Mouse (Mus musculus) kidney, postnatal 14 days (tissue): Measurements from ENCODE around the gene Pex6.
A peak's percentile ranks its signal among the peaks of the same experiment; 100 is the strongest.

Experiments
- DNase-seq: peaks from one replicate; pipeline ENCODE4 v3.0.0; 2022; ENCODE audit warnings: mixed read lengths

The Pex6 gene

GRCm38 (mm10) chr17:46710959-46711597 is at the start of gene Pex6:
TSS of gene Pex6 (plus strand) at chr17:46711463.
- peak; percentile 96 for DNase-seq

DNA sequence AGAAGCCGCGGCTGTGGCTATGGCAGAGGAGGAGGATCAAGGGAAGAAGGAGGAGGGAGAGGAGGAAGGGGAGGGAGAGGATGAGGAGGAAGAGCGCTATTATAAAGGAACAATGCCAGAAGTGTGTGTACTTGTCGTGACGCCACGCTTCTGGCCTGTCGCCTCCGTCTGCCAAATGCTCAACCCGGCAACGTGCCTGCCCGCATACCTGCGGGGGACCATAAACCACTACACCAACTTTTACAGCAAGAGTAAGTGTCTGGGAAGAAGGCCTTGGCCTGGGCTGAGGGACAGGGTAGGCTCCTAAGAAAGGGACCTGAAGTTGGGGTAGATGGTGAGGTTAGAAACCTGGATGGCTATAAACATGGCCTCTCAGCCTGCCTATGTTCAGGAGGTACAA is 49.3 kb upstream of the Pex6 start:
- no peak for DNase-seq

- peak; percentile 47 for DNase-seq
Observed at GRCm38 (mm10) chr17:46662730-46663129, 48.5 kb upstream of the Pex6 start.

DNA sequence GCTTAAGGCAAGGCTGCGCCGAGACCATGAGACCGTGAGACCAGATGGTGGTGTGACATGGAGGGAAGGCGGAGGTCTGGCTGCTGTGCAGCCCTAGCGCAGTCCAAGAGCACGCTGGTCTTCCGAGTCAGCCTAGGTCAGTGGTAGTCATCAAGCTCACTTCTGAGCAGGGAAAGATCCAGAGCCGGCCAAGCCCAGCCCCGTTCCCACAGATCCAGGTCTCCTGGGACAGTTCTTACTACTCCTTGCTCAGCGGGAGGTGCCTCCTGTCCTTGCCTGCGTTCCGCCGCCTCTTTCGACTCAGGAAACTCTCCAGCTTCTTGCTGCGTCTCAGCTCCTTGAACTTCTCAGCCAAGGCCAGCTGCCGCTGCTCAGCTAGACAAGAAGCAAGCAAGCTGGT is 43.6 kb upstream of the Pex6 start:
- DNase-seq = peak; percentile 28

- no peak for DNase-seq
Observed at GRCm38 (mm10) chr17:46669911-46670310, 41.4 kb upstream of the Pex6 start.

GRCm38 (mm10) chr17:46673850-46674529 is 37.3 kb upstream of the Pex6 start, which contains the start of gene Rrp36:
TSS of gene Rrp36 (minus strand) at chr17:46674352.
- DNase-seq = peak; percentile 94

DNA sequence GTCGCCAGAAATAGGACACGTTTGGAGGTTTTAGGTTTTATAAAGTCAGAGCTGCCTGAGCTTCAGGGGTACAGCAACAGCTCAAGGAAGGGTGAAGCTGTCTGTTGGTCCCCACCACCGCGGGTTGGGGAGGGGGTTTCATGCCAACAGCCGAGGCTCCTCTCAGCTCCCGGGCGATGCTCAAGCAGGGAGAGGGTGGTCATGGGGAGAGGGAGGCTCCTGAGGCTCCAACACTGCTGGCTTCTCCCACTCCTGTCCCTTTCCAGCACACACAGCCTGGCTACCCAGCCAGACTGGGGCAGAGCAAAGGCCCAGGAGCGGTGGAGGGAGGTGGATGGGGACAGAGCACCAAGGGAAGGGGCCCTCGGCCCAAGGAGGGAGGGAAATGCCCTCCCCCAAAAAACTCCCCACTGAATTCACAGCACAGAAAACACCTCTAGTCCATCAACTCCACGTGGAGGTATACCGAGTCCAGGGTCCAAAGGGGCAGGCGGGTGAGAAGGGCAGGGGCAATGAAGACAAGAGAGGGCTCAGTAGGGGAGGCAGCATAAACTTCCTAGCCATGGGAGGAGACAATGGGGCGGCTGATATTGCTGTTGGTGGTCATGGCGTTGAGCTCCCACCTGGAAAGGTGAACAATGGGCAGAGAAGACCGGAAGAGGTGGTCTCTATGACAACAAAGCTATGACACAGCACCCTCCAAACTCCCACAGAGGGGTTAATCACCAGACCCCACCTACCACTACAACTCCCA is 36.6 kb upstream of the Pex6 start:
- DNase-seq = no peak

DNA sequence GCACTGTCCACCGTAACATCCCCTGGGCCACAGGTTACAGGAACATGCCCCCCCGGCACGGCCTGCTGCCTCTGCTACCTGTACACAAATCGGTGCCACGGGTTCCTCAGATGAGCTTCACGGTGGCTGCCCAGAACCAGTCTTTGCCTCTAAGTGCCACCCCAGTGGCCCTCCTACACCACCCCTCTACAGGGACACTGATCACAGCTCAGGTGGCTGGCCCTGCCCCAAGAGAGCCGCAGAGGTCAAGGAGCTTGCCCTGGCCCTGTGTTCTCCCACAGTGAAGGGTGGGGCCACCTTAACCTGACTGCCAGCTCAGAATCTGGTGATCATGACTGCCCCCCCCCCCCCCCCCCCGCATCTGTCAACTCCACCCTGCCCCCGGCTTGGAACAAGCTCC is 32.8 kb upstream of the Pex6 start, which contains the start of gene Mea1:
Mea1 (plus strand) TSS at position 378 of the 400 bp plus-strand sequence.
- peak; percentile 31 for DNase-seq

GRCm38 (mm10) chr17:46678911-46679310 is 32.4 kb upstream of the Pex6 start:
- no peak for DNase-seq

DNA sequence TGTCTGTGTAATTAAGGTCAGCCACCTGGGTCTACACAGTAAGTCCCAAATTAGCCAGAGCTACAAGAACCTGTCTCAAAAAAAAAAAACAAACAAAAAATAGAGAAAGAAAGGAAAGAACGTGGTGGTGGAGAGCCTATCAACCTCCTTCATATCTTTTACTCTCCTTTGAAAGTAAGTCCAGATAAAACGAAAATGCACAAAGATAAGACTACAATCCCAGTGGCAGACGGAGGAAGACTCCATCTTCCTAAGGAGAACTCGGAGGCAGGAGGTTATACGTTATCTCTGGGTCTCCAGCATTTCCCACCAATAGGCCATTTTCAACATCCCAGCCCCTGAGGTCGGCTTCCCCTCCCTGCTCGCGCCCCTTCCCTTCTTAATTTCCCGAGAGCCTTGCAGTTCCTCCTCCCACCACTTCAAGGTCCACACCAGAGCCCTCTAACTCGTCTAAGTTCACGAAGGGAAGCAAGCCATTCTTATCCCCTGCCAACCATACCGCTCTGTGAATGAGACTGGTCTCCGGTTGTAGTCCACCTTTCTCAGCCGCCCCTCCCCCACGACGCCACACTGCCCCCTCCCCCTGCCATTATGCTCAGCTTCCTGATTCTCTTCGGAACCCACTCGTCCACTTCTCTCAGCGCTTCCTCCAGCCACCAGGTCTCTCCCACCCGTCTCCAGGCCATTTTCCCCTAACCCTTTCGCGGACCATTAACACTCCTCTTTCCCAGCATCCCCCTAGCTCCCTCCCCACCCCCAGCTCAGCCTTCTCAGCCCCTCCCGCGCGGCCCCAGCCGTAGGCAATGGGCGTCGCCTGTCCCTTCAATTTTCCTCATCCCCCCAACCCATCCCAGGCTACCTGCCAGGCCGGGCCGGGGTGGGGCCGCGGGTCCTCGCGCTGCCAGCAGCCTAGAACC is 31.2 kb upstream of the Pex6 start:
- DNase-seq = peak; percentile 62

DNA sequence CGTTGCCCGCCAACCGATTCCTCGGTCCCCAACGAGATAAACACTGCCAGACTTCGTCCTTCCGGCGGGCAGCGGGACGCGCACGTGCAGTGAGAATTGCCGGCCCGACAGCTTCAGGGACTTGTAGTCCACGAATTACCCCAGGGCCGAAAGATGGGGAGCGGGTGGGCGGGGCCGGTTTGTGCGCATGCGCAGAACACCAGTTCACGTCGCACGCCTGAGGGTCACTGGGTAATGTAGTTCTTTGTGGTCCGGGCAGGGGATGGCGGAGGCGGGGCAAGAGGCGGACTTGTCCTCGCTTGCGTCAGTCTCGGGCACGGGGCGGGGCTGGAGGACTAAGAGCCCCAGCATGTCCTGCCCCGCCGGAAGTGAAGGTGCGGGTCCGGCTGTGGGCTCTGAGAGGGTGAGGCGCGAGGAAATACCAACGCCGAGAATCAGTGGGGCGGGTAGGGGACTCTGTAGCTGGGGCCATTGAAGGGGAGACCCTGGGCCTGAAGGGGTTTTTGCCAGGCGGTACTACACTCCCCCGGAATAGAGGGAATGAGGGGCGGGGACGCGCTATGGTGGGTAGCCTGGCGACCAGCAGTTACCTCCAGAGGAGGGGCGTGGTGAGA is 30.4 kb upstream of the Pex6 start, which contains the start of gene Klhdc3:
Klhdc3 (minus strand) TSS at position 155 of the 614 bp plus-strand sequence.
- DNase-seq = peak; percentile 99

DNA sequence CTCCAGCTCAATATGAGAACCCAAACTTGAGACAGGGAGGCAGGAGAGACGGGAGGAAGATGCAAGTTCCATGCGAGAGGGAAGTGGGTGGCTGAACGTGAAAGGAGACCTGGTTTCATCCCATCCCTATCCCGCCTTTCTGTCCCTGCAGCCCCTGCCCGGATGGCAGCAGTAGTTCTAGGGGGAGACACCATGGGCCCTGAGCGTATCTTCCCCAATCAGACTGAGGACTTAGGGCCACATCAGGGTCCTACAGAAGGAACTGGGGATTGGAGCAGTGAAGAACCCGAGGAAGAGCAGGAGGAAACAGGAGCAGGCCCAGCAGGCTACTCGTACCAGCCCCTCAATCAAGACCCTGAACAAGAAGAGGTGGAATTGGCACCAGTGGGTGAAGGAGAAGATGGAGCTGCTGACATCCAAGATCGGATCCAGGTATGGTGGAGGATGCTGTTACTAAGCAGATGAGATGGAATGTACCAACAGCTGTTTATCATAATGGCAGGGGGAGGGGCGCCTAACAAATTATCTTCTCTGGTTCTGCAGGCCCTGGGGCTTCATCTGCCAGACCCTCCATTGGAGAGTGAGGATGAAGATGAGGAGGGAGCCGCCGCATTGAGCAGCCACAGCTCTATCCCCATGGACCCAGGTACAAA is 29.7 kb upstream of the Pex6 start:
- DNase-seq = no peak

DNA sequence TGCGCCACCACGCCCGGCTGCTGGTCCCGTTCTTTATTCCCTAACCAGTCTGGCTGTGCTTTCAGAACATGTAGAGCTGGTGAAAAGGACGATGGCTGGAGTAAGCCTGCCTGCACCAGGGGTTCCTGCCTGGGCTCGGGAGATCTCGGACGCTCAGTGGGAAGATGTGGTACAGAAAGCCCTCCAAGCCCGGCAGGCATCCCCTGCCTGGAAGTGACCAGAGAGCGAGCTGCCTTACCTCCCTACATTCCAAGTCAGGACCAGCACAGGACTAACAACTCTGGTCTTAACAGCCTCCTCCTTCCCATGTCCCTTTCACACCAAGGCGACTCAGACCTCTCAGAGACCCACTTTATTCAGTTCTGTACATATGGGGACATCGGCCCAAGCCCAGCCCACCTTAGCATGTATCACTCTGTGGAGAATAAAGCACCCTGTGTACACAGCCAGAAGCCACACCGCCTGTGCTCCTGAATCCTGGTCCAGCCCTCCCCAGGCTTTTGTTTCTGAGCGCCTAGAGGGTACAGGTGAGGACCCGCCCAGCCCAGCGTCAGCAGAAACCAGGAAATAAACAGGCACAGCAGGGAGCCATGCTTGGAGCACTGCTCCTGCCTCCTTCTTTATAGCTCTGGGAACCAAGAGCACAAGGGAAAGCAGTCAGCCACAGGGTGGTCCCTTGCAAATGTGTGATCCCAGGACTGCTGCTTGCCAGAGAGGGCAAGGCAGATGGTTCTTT is 28.4 kb upstream of the Pex6 start:
- DNase-seq = no peak

GRCm38 (mm10) chr17:46685913-46686312 is 25.4 kb upstream of the Pex6 start:
- DNase-seq = no peak

DNA sequence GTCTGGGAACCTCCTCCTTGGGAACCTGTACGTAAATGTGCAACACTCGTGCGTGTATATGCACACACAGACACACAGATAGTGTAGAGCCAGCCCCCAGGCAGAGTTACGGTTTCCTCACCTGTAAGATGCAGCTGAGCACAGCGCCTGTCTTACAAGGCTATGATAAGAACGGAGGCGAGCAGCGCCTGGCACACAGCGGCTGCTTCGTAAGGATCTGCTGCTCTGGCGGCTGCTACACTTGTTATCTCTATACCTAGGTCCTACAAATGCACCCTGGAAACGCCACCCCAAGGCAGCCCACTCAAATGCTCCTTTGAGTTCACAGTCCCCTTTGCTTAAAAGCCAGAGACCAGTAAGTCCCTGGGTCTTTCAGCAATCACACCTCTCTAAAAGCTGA is 20.6 kb upstream of the Pex6 start:
- no peak for DNase-seq

GRCm38 (mm10) chr17:46691390-46691789 is 19.9 kb upstream of the Pex6 start:
- no peak for DNase-seq

GRCm38 (mm10) chr17:46694517-46695063 is 16.7 kb upstream of the Pex6 start:
- DNase-seq = no peak

- DNase-seq = no peak
Observed at GRCm38 (mm10) chr17:46698515-46698914, 12.7 kb upstream of the Pex6 start.

- no peak for DNase-seq
Observed at GRCm38 (mm10) chr17:46699245-46699644, 12.0 kb upstream of the Pex6 start.

DNA sequence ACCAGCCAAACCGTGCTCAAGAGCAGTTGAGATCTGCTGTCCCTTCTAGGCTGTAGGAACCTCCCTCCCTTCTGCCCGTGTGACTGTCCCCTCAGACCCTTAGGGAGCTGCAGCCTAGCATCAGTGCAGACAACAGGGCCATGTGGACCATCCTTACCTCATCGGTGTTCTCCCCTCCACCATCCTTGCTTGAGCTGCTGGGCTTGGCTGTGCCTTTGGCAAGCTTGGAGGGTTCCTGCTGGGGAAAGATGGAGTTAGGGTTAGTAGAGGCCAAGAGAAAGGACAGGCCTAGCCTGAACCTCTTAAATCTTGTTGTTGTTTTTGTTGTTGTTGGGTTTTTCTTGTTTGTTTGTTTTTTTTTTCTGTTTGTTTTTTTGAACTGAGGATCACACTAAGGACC is 11.4 kb upstream of the Pex6 start:
- no peak for DNase-seq

- no peak for DNase-seq
Observed at GRCm38 (mm10) chr17:46701489-46701888, 9.8 kb upstream of the Pex6 start.
